Mouse (Mus musculus) heart, adult 2 months (tissue): Measurements from ENCODE around the gene Gm6993.
A peak's percentile ranks its signal among the peaks of the same experiment; 100 is the strongest.

Source experiments
- CTCF ChIP-seq: fragments of 200-600 bp; IDR thresholded peaks from 2 replicates; pipeline ENCODE4 v1.8.1; 2022; ENCODE audit warnings: antibody characterized with exemption, mild to moderate bottlenecking, moderate library complexity
- EP300 ChIP-seq: fragments of 200-500 bp; IDR thresholded peaks from 2 replicates; pipeline ENCODE4 v1.6.1; 2011; ENCODE audit warnings: low read depth, low read length, control low read depth; ENCODE audit not compliant: insufficient read depth
- POLR2A ChIP-seq: fragments of 200-500 bp; IDR thresholded peaks from 2 replicates; pipeline ENCODE4 v1.6.1; 2011; ENCODE audit warnings: mild to moderate bottlenecking, low read depth, low read length, control low read depth; ENCODE audit not compliant: insufficient read depth

DNA sequence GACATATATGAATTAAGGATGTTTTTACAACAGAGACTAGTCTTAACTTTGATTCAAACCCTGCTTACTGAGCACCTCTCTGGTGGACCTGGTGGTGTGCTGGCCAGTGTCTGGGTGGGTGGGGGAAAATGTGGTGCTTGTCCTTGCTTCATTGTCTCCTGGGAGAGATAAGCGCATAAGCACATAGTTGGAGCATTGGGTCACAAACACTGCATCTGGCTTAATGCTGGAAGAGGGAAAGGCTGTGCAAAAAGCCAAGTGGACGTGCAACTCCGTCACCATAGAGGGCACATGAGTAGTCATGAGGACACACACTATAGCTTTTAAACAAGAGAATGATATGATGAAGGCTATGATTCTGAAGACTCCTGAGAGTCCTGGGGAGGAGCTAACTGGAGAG, 21.3 kb downstream of the Gm6993 start:
- TF ChIP-seq POLR2A = no peak
- TF ChIP-seq CTCF = no peak
- peak; percentile 25; the same call in 1 of the 2 replicates for TF ChIP-seq EP300
